Mouse (Mus musculus) cerebellum, adult 2 months (tissue): Measurements from ENCODE around the gene Kif16b.

Source experiments
- CTCF ChIP-seq: fragments of 200-500 bp; IDR thresholded peaks from 2 replicates; pipeline ENCODE4 v1.5.1; 2011; ENCODE audit warnings: low read depth, mild to moderate bottlenecking, control low read depth, low read length, moderate library complexity, borderline replicate concordance; ENCODE audit not compliant: insufficient read depth
- POLR2A ChIP-seq: fragments of 200-500 bp; IDR thresholded peaks from 2 replicates; pipeline ENCODE4 v1.6.1; 2011; ENCODE audit warnings: low read length, control low read depth, borderline replicate concordance; ENCODE audit not compliant: insufficient read depth

DNA sequence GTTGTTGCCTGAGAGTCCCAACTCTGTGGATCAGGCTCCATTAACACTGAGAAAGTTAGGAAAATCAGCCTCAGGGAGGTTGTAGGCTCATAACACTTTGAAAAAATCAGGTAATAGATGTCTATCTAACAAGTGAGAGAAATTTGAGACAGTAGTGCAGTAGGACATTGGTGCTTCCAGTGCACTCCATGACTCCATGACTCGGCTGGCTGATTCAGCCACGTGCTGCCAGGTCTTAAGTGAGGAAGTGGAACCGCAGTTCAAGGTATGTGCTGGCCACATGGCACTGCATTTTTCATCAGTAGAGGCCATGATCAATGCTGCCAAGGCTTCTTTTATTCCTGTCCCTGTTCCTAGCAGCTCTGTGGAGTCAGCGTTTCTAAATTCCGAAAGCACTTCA lies 315.5 kb downstream of the Kif16b start:
- TF ChIP-seq CTCF: no peak
- TF ChIP-seq POLR2A: no peak
